Mouse (Mus musculus) hindbrain, embryonic 16.5 days (tissue): ENCODE results near the gene Olfr508. TPM values are rescaled to one million over a fixed set of nuclear protein-coding genes. Genes with fewer than 3 reads are reported as not detected.
"Not testable (repeated sequence)": the region's sequence is repeated elsewhere in the genome, so short reads cannot be mapped to it uniquely, and the experiment has no call there.

Experiments used
- ATAC-seq: fragments of 200-750 bp; cut with Nextera tagmentation; 2 replicates; pipeline ENCODE4 v1.8.0; 2017; ENCODE audit warnings: moderate TSS enrichment, moderate library complexity
- H3K27ac ChIP-seq: fragments of 300-500 bp; sonication (generic); 2 replicates; pipeline ENCODE4 v1.5.1; 2014; ENCODE audit warnings: low read depth, mild to moderate bottlenecking, control low read depth, low read length, moderate library complexity
- H3K27me3 ChIP-seq: fragments of 300-500 bp; sonication (generic); replicated peaks from 2 replicates; pipeline ENCODE4 v1.6.1; 2014; ENCODE audit warnings: low read length; ENCODE audit not compliant: control insufficient read depth, insufficient read depth
- H3K36me3 ChIP-seq: fragments of 300-500 bp; sonication (generic); 2 replicates; pipeline ENCODE4 v1.6.1; 2014; ENCODE audit warnings: mild to moderate bottlenecking, low read length, moderate library complexity, mixed read lengths; ENCODE audit not compliant: control insufficient read depth, insufficient read depth
- H3K4me1 ChIP-seq: fragments of 300-500 bp; sonication (generic); 2 replicates; pipeline ENCODE4 v1.6.1; 2014; ENCODE audit warnings: low read depth, low read length; ENCODE audit not compliant: control insufficient read depth, insufficient read depth
- H3K4me2 ChIP-seq: fragments of 300-500 bp; sonication (generic); 2 replicates; pipeline ENCODE4 v1.6.1; 2014; ENCODE audit warnings: mild to moderate bottlenecking, low read length, control low read depth, moderate library complexity
- H3K4me3 ChIP-seq: fragments of 300-500 bp; sonication (generic); 2 replicates; pipeline ENCODE4 v1.5.1; 2014; ENCODE audit warnings: mild to moderate bottlenecking, low read length, control low read depth, moderate library complexity
- H3K9ac ChIP-seq: fragments of 300-500 bp; sonication (generic); 2 replicates; pipeline ENCODE4 v1.6.1; 2014; ENCODE audit warnings: low read depth, mild to moderate bottlenecking, control low read depth, low read length, moderate library complexity
- H3K9me3 ChIP-seq: fragments of 300-500 bp; sonication (generic); 2 replicates; pipeline ENCODE4 v1.6.1; 2014; ENCODE audit warnings: mild to moderate bottlenecking, low read length, moderate library complexity; ENCODE audit not compliant: control insufficient read depth
- WGBS: fragments of 180-500 bp; shearing (Covaris S2); extraction: QIAGEN DNeasy Blood & Tissue Kit; methylation state at CpG from one replicate; pipeline ENCODE4 v1.1.7; 2014; 5-methylcytosine and 5-hydroxymethylcytosine counted together
- polyA plus RNA-seq: library from polyadenylated mRNA; unstranded; fragments of >200 nt; fragmentation: Nextera tagmentation; extraction: Ambion mirVana; gene quantifications from 2 replicates; pipeline ENCODE4 v1.2.1, GENCODE M21; 2015

Olfr508 gene
- polyA plus RNA-seq: not detected in 2 replicates

GRCm38 (mm10) chr7:108629694-108630093 is at the start of gene Olfr508:
Gene Olfr508 (plus strand): TSS chr7:108629994.
- Histone ChIP-seq H3K9me3 (no peaks in the 10 kb centered on the region), H3K4me1 (no peaks in the 10 kb centered on the region), H3K27ac (no peak within 1 kb of the TSS), H3K27me3 (no peaks in the 10 kb centered on the region), H3K4me2 (no peak within 1 kb of the TSS), H3K4me3 (no peak within 1 kb of the TSS), H3K9ac (no peak within 1 kb of the TSS), H3K36me3 (no peaks in the 10 kb centered on the region)
- 89% methylated on average over 3 of the region's 3 CpGs for WGBS
- ATAC-seq: no peak

- no peaks in the 10 kb centered on the region for H3K36me3 ChIP-seq
- H3K4me1 ChIP-seq: no peaks in the 10 kb centered on the region
- 92% methylated on average over 1 of the region's 1 CpGs for WGBS
- no peak overlapping the region for H3K4me3 ChIP-seq
- H3K4me2 ChIP-seq: no peak overlapping the region
- no peaks in the 10 kb centered on the region for H3K27me3 ChIP-seq
- no peak overlapping the region for H3K9ac ChIP-seq
- H3K27ac ChIP-seq: no peak overlapping the region
- H3K9me3 ChIP-seq: no peaks in the 10 kb centered on the region
- no peak for ATAC-seq
These were observed 40.0 kb upstream of the Olfr508 start for GRCm38 (mm10) chr7:108589797-108590196.

- H3K36me3 ChIP-seq, H3K9ac ChIP-seq, H3K27ac ChIP-seq, H3K4me3 ChIP-seq, ATAC-seq, H3K4me1 ChIP-seq, H3K9me3 ChIP-seq, H3K27me3 ChIP-seq, H3K4me2 ChIP-seq: not testable (repeated sequence)
- 81% methylated on average over 3 of the region's 3 CpGs for WGBS
These were observed 27.9 kb upstream of the Olfr508 start for GRCm38 (mm10) chr7:108601916-108602315.

- H3K27me3 ChIP-seq: no peaks in the 10 kb centered on the region
- ATAC-seq: no peak
- no peak within 1 kb of the TSS for H3K4me2 ChIP-seq
- H3K9me3 ChIP-seq: no peaks in the 10 kb centered on the region
- H3K4me1 ChIP-seq: no peaks in the 10 kb centered on the region
- no peak within 1 kb of the TSS for H3K27ac ChIP-seq
- no peak within 1 kb of the TSS for H3K4me3 ChIP-seq
- no peak within 1 kb of the TSS for H3K9ac ChIP-seq
- H3K36me3 ChIP-seq: no peaks in the 10 kb centered on the region
These were observed 19.3 kb upstream of the Olfr508 start, which contains the start of gene Olfr506 for GRCm38 (mm10) chr7:108610487-108610886. Gene Olfr506 (plus strand): TSS chr7:108610787.

GRCm38 (mm10) chr7:108614110-108614509 is 15.7 kb upstream of the Olfr508 start:
- no peaks in the 10 kb centered on the region for H3K4me1 ChIP-seq
- no peak for ATAC-seq
- no peaks in the 10 kb centered on the region for H3K27me3 ChIP-seq
- no peaks in the 10 kb centered on the region for H3K9me3 ChIP-seq
- no peak overlapping the region for H3K27ac ChIP-seq
- H3K4me3 ChIP-seq: no peak overlapping the region
- 87% methylated on average over 2 of the region's 2 CpGs for WGBS
- no peaks in the 10 kb centered on the region for H3K36me3 ChIP-seq
- no peak overlapping the region for H3K4me2 ChIP-seq
- no peak overlapping the region for H3K9ac ChIP-seq

- not testable (repeated sequence) for H3K27me3 ChIP-seq, H3K9me3 ChIP-seq, H3K9ac ChIP-seq, H3K4me3 ChIP-seq, H3K36me3 ChIP-seq, ATAC-seq, H3K4me1 ChIP-seq, H3K4me2 ChIP-seq, H3K27ac ChIP-seq
- 65% methylated on average over 3 of the region's 3 CpGs for WGBS
These were observed 13.0 kb upstream of the Olfr508 start for GRCm38 (mm10) chr7:108616781-108617180.

- no peak within 1 kb of the TSS for H3K9ac ChIP-seq
- no peaks in the 10 kb centered on the region for H3K9me3 ChIP-seq
- no peaks in the 10 kb centered on the region for H3K27me3 ChIP-seq
- no peak within 1 kb of the TSS for H3K4me3 ChIP-seq
- no peaks in the 10 kb centered on the region for H3K4me1 ChIP-seq
- H3K36me3 ChIP-seq: no peaks in the 10 kb centered on the region
- 80% methylated on average over 2 of the region's 2 CpGs for WGBS
- ATAC-seq: no peak
- H3K4me2 ChIP-seq: no peak within 1 kb of the TSS
- H3K27ac ChIP-seq: no peak within 1 kb of the TSS
These were observed 8.3 kb upstream of the Olfr508 start, which contains the start of gene Olfr507 for GRCm38 (mm10) chr7:108621514-108621913. Gene Olfr507 (plus strand): TSS chr7:108621814.

GRCm38 (mm10) chr7:108651806-108652205 is 22.0 kb downstream of the Olfr508 start, which contains the start of gene Olfr509:
Gene Olfr509 (minus strand): TSS chr7:108651906.
- no peak within 1 kb of the TSS for H3K4me2 ChIP-seq
- no peaks in the 10 kb centered on the region for H3K36me3 ChIP-seq
- H3K9ac ChIP-seq: no peak within 1 kb of the TSS
- no peak within 1 kb of the TSS for H3K27ac ChIP-seq
- H3K4me3 ChIP-seq: no peak within 1 kb of the TSS
- H3K9me3 ChIP-seq: no peaks in the 10 kb centered on the region
- no peaks in the 10 kb centered on the region for H3K4me1 ChIP-seq
- no peak for ATAC-seq
- H3K27me3 ChIP-seq: no peaks in the 10 kb centered on the region

GRCm38 (mm10) chr7:108662419-108662818 is 32.6 kb downstream of the Olfr508 start:
- Histone ChIP-seq H3K4me2 (no peak overlapping the region), H3K4me1 (no peaks in the 10 kb centered on the region), H3K36me3 (no peaks in the 10 kb centered on the region), H3K27ac (no peak overlapping the region), H3K4me3 (no peak overlapping the region), H3K9ac (no peak overlapping the region), H3K27me3 (no peaks in the 10 kb centered on the region), H3K9me3 (no peaks in the 10 kb centered on the region)
- no peak for ATAC-seq
- WGBS: 92% methylated on average over 3 of the region's 3 CpGs

GRCm38 (mm10) chr7:108666118-108666517 is 36.3 kb downstream of the Olfr508 start, which contains the start of gene Olfr510:
Gene Olfr510 (plus strand): TSS chr7:108666418.
- H3K9ac ChIP-seq: no peak within 1 kb of the TSS
- no peak within 1 kb of the TSS for H3K4me2 ChIP-seq
- H3K4me1 ChIP-seq: no peaks in the 10 kb centered on the region
- no peak for ATAC-seq
- no peak within 1 kb of the TSS for H3K4me3 ChIP-seq
- WGBS: 96% methylated on average over 1 of the region's 1 CpGs
- H3K27me3 ChIP-seq: no peaks in the 10 kb centered on the region
- no peaks in the 10 kb centered on the region for H3K9me3 ChIP-seq
- no peaks in the 10 kb centered on the region for H3K36me3 ChIP-seq
- no peak within 1 kb of the TSS for H3K27ac ChIP-seq
